8 mouse cellular contexts compared by ENCODE assay signal in genomic region chr5:33997051-33997741, GRCm38 (mm10). TPM values are rescaled to one million over a fixed set of nuclear protein-coding genes. Genes with fewer than 3 reads are reported as not detected.
DNase-seq lines count a peak whose midpoint lies in the region; ATAC-seq and TF ChIP-seq lines count a peak whose summit lies in the region.
"Had no signal": no experiment of that assay in that cellular context is flagged by ENCODE, and none has a peak within 500 bp of the region (broad histone marks: within the 10 kb centered on the region; RNA-seq: fewer than 3 reads in every experiment).

No protein-coding gene starts in this region.

- H3K4me3 ChIP-seq in forebrain, postnatal 0 days (ENCODE audit: low read depth, low read length), result peak overlapping the region; percentile 71
- peak overlapping the region; percentile 70 for H3K4me3 ChIP-seq in hindbrain, embryonic 16.5 days (ENCODE audit: low read length)
- peak overlapping the region; percentile 92 for H3K4me3 ChIP-seq in left cerebral cortex, adult 2 months
- peak overlapping the region; percentile 60 for H3K4me3 ChIP-seq in small intestine, adult 2 months (ENCODE audit: low read depth, low read length)

- peak; percentile 40 for ATAC-seq in forebrain, postnatal 0 days
- ATAC-seq in hindbrain, embryonic 16.5 days, result peak; percentile 12

- intact Hi-C loops in left cerebral cortex, adult 2 months (cut with DNase I), result loop anchor here (1.0 to 5.0 kb wide), 3 partner anchors 62 to 290 kb away; partner anchors contain the start of genes Cfap99, Mxd4 and Zfyve28

- peak overlapping the region; percentile 87 for H3K9ac ChIP-seq in forebrain, postnatal 0 days
- peak overlapping the region; percentile 89 for H3K9ac ChIP-seq in hindbrain, embryonic 16.5 days (ENCODE audit: low read depth, low read length)

- 2% methylated on average over 61 of the region's 80 CpGs for WGBS in forebrain, postnatal 0 days
- 0% methylated on average over 50 of the region's 80 CpGs for WGBS in hindbrain, embryonic 16.5 days
- WGBS in small intestine, adult 2 months, result 2% methylated on average over 80 of the region's 80 CpGs

- no peaks in the 10 kb centered on the region for H3K27me3 ChIP-seq in forebrain, postnatal 0 days (ENCODE audit: insufficient read depth, low read length)
- H3K27me3 ChIP-seq in hindbrain, embryonic 16.5 days (replicated peaks; ENCODE audit: control insufficient read depth, insufficient read depth, low read length), result no peaks in the 10 kb centered on the region
- H3K27me3 ChIP-seq in small intestine, adult 2 months (ENCODE audit: control insufficient read depth, insufficient read depth, low read length), result peaks cover 38% of the 10 kb centered on the region

- no peaks in the 10 kb centered on the region for H3K9me3 ChIP-seq in forebrain, postnatal 0 days (ENCODE audit: low read length)
- H3K9me3 ChIP-seq in hindbrain, embryonic 16.5 days (ENCODE audit: control insufficient read depth, low read length), result no peaks in the 10 kb centered on the region

- peaks cover 30% of the 10 kb centered on the region for H3K4me1 ChIP-seq in forebrain, postnatal 0 days (ENCODE audit: insufficient read depth)
- peaks cover 32% of the 10 kb centered on the region for H3K4me1 ChIP-seq in hindbrain, embryonic 16.5 days (ENCODE audit: control insufficient read depth, insufficient read depth, low read depth, low read length)
- peaks cover 4% of the 10 kb centered on the region for H3K4me1 ChIP-seq in small intestine, adult 2 months (ENCODE audit: control insufficient read depth, insufficient read depth, insufficient read length, low read length)

- DNase-seq in adrenal gland, adult 2 months, result peak; percentile 79
- DNase-seq in cerebellum, adult 18-20 months, result peak; percentile 68 to 80
- peak; percentile 73 for DNase-seq in forebrain, postnatal 0 days
- DNase-seq in left cerebral cortex, adult 2 months (ENCODE audit: extremely low spot score in 1 of 2, low spot score in 2 of 2), result peak; percentile 75 to 81
- DNase-seq in lung, postnatal 36 days, result peak; percentile 37

- no peak for TF ChIP-seq CTCF in forebrain, postnatal 0 days (IDR thresholded peaks at IDR 0.05; ENCODE audit: low read depth)
- no peak; the same call in 1 of the 2 replicates for TF ChIP-seq CTCF in left cerebral cortex, adult 2 months (IDR thresholded peaks at IDR 0.05)
- no peak for TF ChIP-seq CTCF in small intestine, adult 2 months (IDR thresholded peaks at IDR 0.05; ENCODE audit: extremely low read depth, insufficient read length, insufficient replicate concordance, low read depth, low read length)

- H3K27ac ChIP-seq in forebrain, postnatal 0 days (ENCODE audit: low read depth, low read length), result peak overlapping the region; percentile 96
- peak overlapping the region; percentile 93 for H3K27ac ChIP-seq in hindbrain, embryonic 16.5 days (ENCODE audit: low read depth, low read length)
- peak overlapping the region; percentile 96 for H3K27ac ChIP-seq in left cerebral cortex, adult 2 months
- no peak overlapping the region for H3K27ac ChIP-seq in small intestine, adult 2 months (ENCODE audit: insufficient read depth, low read depth, low read length)

- no peak for TF ChIP-seq POLR2A in small intestine, adult 2 months (IDR thresholded peaks at IDR 0.05; ENCODE audit: low read depth, low read length)

- H3K36me3 ChIP-seq in forebrain, postnatal 0 days (ENCODE audit: insufficient read depth), result peaks cover 32% of the 10 kb centered on the region; the same call in 1 of the 2 replicates
- peaks cover 8% of the 10 kb centered on the region for H3K36me3 ChIP-seq in hindbrain, embryonic 16.5 days (ENCODE audit: control insufficient read depth, insufficient read depth, low read length)
- H3K36me3 ChIP-seq in small intestine, adult 2 months (ENCODE audit: control insufficient read depth, insufficient read depth, low read length), result no peaks in the 10 kb centered on the region

- H3K4me2 ChIP-seq in forebrain, postnatal 0 days (ENCODE audit: low read depth), result peak overlapping the region; percentile 78
- peak overlapping the region; percentile 93 for H3K4me2 ChIP-seq in hindbrain, embryonic 16.5 days (ENCODE audit: low read length)

RNA-seq across cellular contexts. Expression of gene Nat8l, which starts 1.4 kb away (rescaled TPM):
- 10 to 100 TPM; 23.5 to 29.0 TPM for total RNA-seq in adrenal gland, adult 2 months (2021)
- 32.6 and 55.5 TPM in 2 replicates for polyA plus RNA-seq in adrenal gland, adult 2 months (2012; rRNA removed)
- 28.1 and 31.8 TPM in 2 replicates for total RNA-seq in forebrain, postnatal 0 days (2014; rRNA removed)
- polyA plus RNA-seq in forebrain, postnatal 0 days (2015; fragmentation: Nextera tagmentation; extraction: Ambion mirVana), result 4.3 and 4.9 TPM in 2 replicates
- polyA plus RNA-seq in hindbrain, embryonic 16.5 days (2015; fragmentation: Nextera tagmentation; extraction: Ambion mirVana), result 5.1 and 5.5 TPM in 2 replicates
- total RNA-seq in left cerebral cortex, adult 2 months (2021), result 100 to 1,000 TPM; 215 to 217 TPM
- 0.32 and 0.34 TPM in 2 replicates for polyA plus RNA-seq in small intestine, adult 2 months (2012; rRNA removed)

RNA-seq across cellular contexts. Expression of gene Gm1673, which starts 14.0 kb away (rescaled TPM):
- total RNA-seq in adrenal gland, adult 2 months (2021), result 10 to 100 TPM; 15.7 to 36.8 TPM
- 219 and 360 TPM in 2 replicates for polyA plus RNA-seq in adrenal gland, adult 2 months (2012; rRNA removed)
- 539 and 762 TPM in 2 replicates for total RNA-seq in forebrain, postnatal 0 days (2014; rRNA removed)
- 747 and 963 TPM in 2 replicates for polyA plus RNA-seq in forebrain, postnatal 0 days (2015; fragmentation: Nextera tagmentation; extraction: Ambion mirVana)
- 555 and 649 TPM in 2 replicates for polyA plus RNA-seq in hindbrain, embryonic 16.5 days (2015; fragmentation: Nextera tagmentation; extraction: Ambion mirVana)
- 10 to 100 TPM; 77.4 to 86.2 TPM for total RNA-seq in left cerebral cortex, adult 2 months (2021)
- polyA plus RNA-seq in small intestine, adult 2 months (2012; rRNA removed), result 6.9 and 9.8 TPM in 2 replicates
- polyA plus RNA-seq: erythroblast, embryonic 14.5 days had no signal

Comparison
In these comparisons a context has a peak if more than half of its experiments do, and no peak if none do; other contexts are left out.
1. RNA of gene Gm1673, which starts 14.0 kb away (polyA plus RNA-seq): 747 to 963 TPM in forebrain, postnatal 0 days, 555 to 649 TPM in hindbrain, embryonic 16.5 days and 219 to 360 TPM in adrenal gland, adult 2 months; 6.9 to 9.8 TPM in small intestine, adult 2 months; every median in the first group is over 10 times any median in the second.
2. Peak in every context shown above with its lines, with median percentiles within 50 percentile points of each other: DNase-seq and H3K4me3 ChIP-seq.